In genomic region chr5:92679441-92679840, GRCm38 (mm10) we compare ENCODE assay signal across 9 mouse cellular contexts. TPM values are rescaled to one million over a fixed set of nuclear protein-coding genes. Genes with fewer than 3 reads are reported as not detected.
DNase-seq lines count a peak whose midpoint lies in the region; ATAC-seq and TF ChIP-seq lines count a peak whose summit lies in the region.
"Had no signal": no experiment of that assay in that cellular context is flagged by ENCODE, and none has a peak within 500 bp of the region (broad histone marks: within the 10 kb centered on the region; RNA-seq: fewer than 3 reads in every experiment).

No protein-coding gene starts in this region.

- H3K27ac ChIP-seq in heart, adult 2 months: no peak overlapping the region
- no peak overlapping the region for H3K27ac ChIP-seq in heart, embryonic 12.5 days (ENCODE audit: poor library complexity, severe bottlenecking)
- H3K27ac ChIP-seq in embryonic facial prominence, embryonic 14.5 days (replicated peaks; ENCODE audit: low read depth, low read length): no peak overlapping the region
- H3K27ac ChIP-seq in midbrain, postnatal 0 days (ENCODE audit: low read depth, low read length): no peak overlapping the region
- H3K27ac ChIP-seq: neural tube, embryonic 13.5 days had no signal

- no peaks in the 10 kb centered on the region for H3K27me3 ChIP-seq in heart, adult 2 months (ENCODE audit: control insufficient read depth, insufficient read depth, low read length)
- 0 out of 2 replicates have a peak, but pooled peaks cover 5% of the 10 kb centered on the region for H3K27me3 ChIP-seq in heart, embryonic 12.5 days (replicated peaks)
- H3K27me3 ChIP-seq in embryonic facial prominence, embryonic 14.5 days (replicated peaks; ENCODE audit: control insufficient read depth, insufficient read depth, low read length): 0 out of 2 replicates have a peak, but pooled peaks cover 4% of the 10 kb centered on the region
- no peaks in the 10 kb centered on the region for H3K27me3 ChIP-seq in midbrain, postnatal 0 days (ENCODE audit: insufficient read depth, low read length)

- no peak for ATAC-seq in heart, embryonic 12.5 days (ENCODE audit: insufficient number of reproducible peaks, low FRiP score)
- no peak for ATAC-seq in embryonic facial prominence, embryonic 14.5 days (ENCODE audit: low read depth)
- ATAC-seq in midbrain, postnatal 0 days (ENCODE audit: low FRiP score): peak; percentile 20; the same call in 1 of the 2 replicates

- WGBS in heart, adult 2 months: 21% methylated on average over 4 of the region's 4 CpGs
- 28% methylated on average over 4 of the region's 4 CpGs for WGBS in heart, embryonic 12.5 days
- 28% methylated on average over 4 of the region's 4 CpGs for WGBS in embryonic facial prominence, embryonic 14.5 days
- WGBS in midbrain, postnatal 0 days: 13% methylated on average over 4 of the region's 4 CpGs

- no peak for TF ChIP-seq POLR2A in heart, adult 2 months (IDR thresholded peaks at IDR 0.05; ENCODE audit: insufficient read depth, low read depth, low read length)

- intact Hi-C loops in heart, adult 2 months (cut with DNase I): loop anchor here (2.0 to 10.0 kb wide), 2 partner anchors 47 to 485 kb away; no protein-coding TSS in a partner anchor

- H3K9me3 ChIP-seq in heart, embryonic 12.5 days (replicated peaks): no peaks in the 10 kb centered on the region
- H3K9me3 ChIP-seq in embryonic facial prominence, embryonic 14.5 days (ENCODE audit: control insufficient read depth, low read length): no peaks in the 10 kb centered on the region
- H3K9me3 ChIP-seq in midbrain, postnatal 0 days (ENCODE audit: low read length): no peaks in the 10 kb centered on the region
- H3K9me3 ChIP-seq: neural tube, embryonic 13.5 days had no signal

- no peak overlapping the region for H3K4me2 ChIP-seq in heart, embryonic 12.5 days
- no peak overlapping the region for H3K4me2 ChIP-seq in embryonic facial prominence, embryonic 14.5 days (ENCODE audit: low read depth, low read length)
- H3K4me2 ChIP-seq in midbrain, postnatal 0 days (ENCODE audit: low read depth, low read length, poor library complexity, severe bottlenecking): no peak overlapping the region
- H3K4me2 ChIP-seq: neural tube, embryonic 13.5 days had no signal

- TF ChIP-seq EP300 in heart, adult 2 months (IDR thresholded peaks at IDR 0.05; ENCODE audit: insufficient read depth, low read depth, low read length): no peak

- no peak overlapping the region for H3K9ac ChIP-seq in heart, adult 2 months (ENCODE audit: low read depth, low read length)
- no peak overlapping the region for H3K9ac ChIP-seq in heart, embryonic 12.5 days
- H3K9ac ChIP-seq in embryonic facial prominence, embryonic 14.5 days (ENCODE audit: low read depth, low read length): no peak overlapping the region
- H3K9ac ChIP-seq in midbrain, postnatal 0 days (replicated peaks; ENCODE audit: low read length, poor library complexity, severe bottlenecking): no peak overlapping the region
- H3K9ac ChIP-seq: neural tube, embryonic 13.5 days had no signal

- DNase-seq in heart, adult 2 months: no peak
- DNase-seq in right cerebral cortex, postnatal 10 days (ENCODE audit: low spot score in 2 of 2): peak; percentile 65 to 66
- DNase-seq in right cerebral cortex, postnatal 4 days: no peak
- peak; percentile 81 for DNase-seq in embryonic facial prominence, embryonic 14.5 days (ENCODE audit: low spot score)
- peak; percentile 81 for DNase-seq in midbrain, postnatal 0 days (ENCODE audit: low spot score)
- DNase-seq in spleen, postnatal 4 days (ENCODE audit: low spot score in 2 of 2): no peak
- DNase-seq in spleen, postnatal 14 days (ENCODE audit: low spot score in 2 of 2): no peak

- TF ChIP-seq CTCF in heart, adult 2 months (IDR thresholded peaks at IDR 0.05): peak; percentile 82
- peak; percentile 86 for TF ChIP-seq CTCF in midbrain, postnatal 0 days (IDR thresholded peaks at IDR 0.05)

- H3K4me3 ChIP-seq in heart, adult 2 months: no peak overlapping the region
- no peak overlapping the region for H3K4me3 ChIP-seq in heart, embryonic 12.5 days
- no peak overlapping the region for H3K4me3 ChIP-seq in embryonic facial prominence, embryonic 14.5 days (ENCODE audit: low read depth, low read length)
- H3K4me3 ChIP-seq in midbrain, postnatal 0 days (ENCODE audit: low read depth, low read length): no peak overlapping the region
- H3K4me3 ChIP-seq: neural tube, embryonic 13.5 days had no signal

- no peaks in the 10 kb centered on the region for H3K79me2 ChIP-seq in heart, adult 2 months (replicated peaks; ENCODE audit: control insufficient read depth, insufficient read depth, low read length)

- H3K36me3 ChIP-seq in heart, adult 2 months (ENCODE audit: control insufficient read depth, insufficient read depth, low read length): no peaks in the 10 kb centered on the region
- no peaks in the 10 kb centered on the region for H3K36me3 ChIP-seq in heart, embryonic 12.5 days
- H3K36me3 ChIP-seq in embryonic facial prominence, embryonic 14.5 days (ENCODE audit: control insufficient read depth, insufficient read depth, low read length): no peaks in the 10 kb centered on the region
- no peaks in the 10 kb centered on the region for H3K36me3 ChIP-seq in midbrain, postnatal 0 days (ENCODE audit: insufficient read depth, low read length)
- H3K36me3 ChIP-seq: neural tube, embryonic 13.5 days had no signal

- H3K4me1 ChIP-seq in heart, adult 2 months (ENCODE audit: control insufficient read depth, insufficient read depth, low read length): no peaks in the 10 kb centered on the region
- H3K4me1 ChIP-seq in heart, embryonic 12.5 days (replicated peaks): peaks cover 13% of the 10 kb centered on the region
- peaks cover 5% of the 10 kb centered on the region; the same call in 1 of the 2 replicates for H3K4me1 ChIP-seq in embryonic facial prominence, embryonic 14.5 days (ENCODE audit: control insufficient read depth, insufficient read depth, low read length)
- H3K4me1 ChIP-seq in midbrain, postnatal 0 days (ENCODE audit: insufficient read depth, low read length): no peaks in the 10 kb centered on the region

RNA-seq across cellular contexts. Expression of gene Shroom3, which starts 3.8 kb away (rescaled TPM):
- total RNA-seq in heart, adult 2 months (2021): 10 to 100 TPM; 32.8 to 38.5 TPM
- polyA plus RNA-seq in heart, adult 2 months (2012; rRNA removed): 31.4 and 32.8 TPM in 2 replicates
- polyA plus RNA-seq in heart, embryonic 12.5 days (2016; fragmentation: Nextera tagmentation; extraction: Ambion mirVana): 19.7 and 22.2 TPM in 2 replicates
- polyA plus RNA-seq in embryonic facial prominence, embryonic 14.5 days (2014; fragmentation: Nextera tagmentation; extraction: Ambion mirVana): 3.4 and 4.4 TPM in 2 replicates
- 5.5 and 8.1 TPM in 2 replicates for total RNA-seq in midbrain, postnatal 0 days (2014; rRNA removed)
- 0.92 and 1.2 TPM in 2 replicates for polyA plus RNA-seq in midbrain, postnatal 0 days (2015; fragmentation: Nextera tagmentation; extraction: Ambion mirVana)

RNA-seq across cellular contexts. Expression of gene Ccdc158, which starts 4.4 kb away (rescaled TPM):
- total RNA-seq in heart, adult 2 months (2021): under 1 TPM in 1 of 2 experiments, not detected in 1; 0.09 TPM
- 0.18 TPM in 1 of 2 replicates, not detected in the other for polyA plus RNA-seq in heart, adult 2 months (2012; rRNA removed)
- 1.1 and 1.2 TPM in 2 replicates for polyA plus RNA-seq in heart, embryonic 12.5 days (2016; fragmentation: Nextera tagmentation; extraction: Ambion mirVana)
- polyA plus RNA-seq in embryonic facial prominence, embryonic 14.5 days (2014; fragmentation: Nextera tagmentation; extraction: Ambion mirVana): 0.88 and 1.4 TPM in 2 replicates
- 0.44 and 0.66 TPM in 2 replicates for total RNA-seq in midbrain, postnatal 0 days (2014; rRNA removed)
- polyA plus RNA-seq in midbrain, postnatal 0 days (2015; fragmentation: Nextera tagmentation; extraction: Ambion mirVana): 0.23 and 0.52 TPM in 2 replicates

Comparison
In these comparisons a context has a peak if more than half of its experiments do, and no peak if none do; other contexts are left out.
1. DNase-seq: peak in right cerebral cortex, postnatal 10 days (2 of 2), embryonic facial prominence, embryonic 14.5 days (single experiment) and midbrain, postnatal 0 days (single experiment); none in heart, adult 2 months (0 of 2), right cerebral cortex, postnatal 4 days (single experiment), spleen, postnatal 4 days (0 of 2) and spleen, postnatal 14 days (0 of 2).